11 mouse cellular contexts compared by ENCODE assay signal in the genomic region with DNA sequence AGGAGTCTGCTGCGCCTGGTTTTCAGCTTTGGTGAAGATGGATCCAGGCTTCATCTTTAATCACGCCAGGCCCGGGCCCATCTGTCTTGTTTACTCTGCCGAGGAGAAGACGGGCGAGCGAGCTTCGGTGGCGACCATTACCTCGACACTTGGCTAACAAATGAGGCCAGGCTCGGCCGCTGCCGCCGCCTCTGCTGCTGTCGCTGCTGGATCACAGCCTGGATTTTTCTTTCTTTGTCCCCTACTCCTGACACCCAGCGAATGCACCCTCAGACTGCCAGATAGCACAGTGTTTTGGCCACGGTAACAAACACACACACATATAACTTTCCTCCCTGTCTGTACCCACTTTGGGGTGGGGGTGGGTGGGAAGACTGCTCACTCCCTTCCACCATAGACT. TPM values are rescaled to one million over a fixed set of nuclear protein-coding genes. Genes with fewer than 3 reads are reported as not detected.
DNase-seq lines count a peak whose midpoint lies in the region; ATAC-seq lines count a peak whose summit lies in the region.
"Had no signal": no experiment of that assay in that cellular context is flagged by ENCODE, and none has a peak within 500 bp of the region (broad histone marks: within the 10 kb centered on the region; RNA-seq: fewer than 3 reads in every experiment).

No protein-coding gene starts in this region.

- 6% methylated on average over 17 of the region's 17 CpGs for WGBS in lung, embryonic 15.5 days
- 4% methylated on average over 17 of the region's 17 CpGs for WGBS in limb, embryonic 12.5 days
- 16% methylated on average over 17 of the region's 17 CpGs for WGBS in stomach, embryonic 15.5 days

- DNase-seq in embryo, embryonic 10 days (ENCODE audit: low spot score) = peak; percentile 75
- DNase-seq in embryo, embryonic 9.5 days (ENCODE audit: extremely low spot score) = no peak
- DNase-seq in lung, adult 18-20 months = no peak
- no peak for DNase-seq in right cerebral cortex, postnatal 14 days
- DNase-seq in testis, postnatal 14 days (ENCODE audit: low spot score) = no peak
- DNase-seq: adrenal gland, adult 8-10 months; cerebellum, adult 2 months had no signal

- no peak for ATAC-seq in lung, embryonic 15.5 days (ENCODE audit: borderline replicate concordance, extremely low read depth, low FRiP score, low TSS enrichment)
- ATAC-seq in limb, embryonic 12.5 days (ENCODE audit: insufficient number of reproducible peaks, insufficient read depth, low FRiP score, low TSS enrichment, low read depth) = no peak
- ATAC-seq in stomach, embryonic 15.5 days (ENCODE audit: insufficient read depth, low FRiP score, low read depth) = no peak

- peak overlapping the region; percentile 58 for H3K4me3 ChIP-seq in lung, embryonic 15.5 days
- H3K4me3 ChIP-seq in limb, embryonic 12.5 days (replicated peaks) = no peak overlapping the region; the same call in 1 of the 2 replicates
- H3K4me3 ChIP-seq in stomach, embryonic 15.5 days (replicated peaks) = peak overlapping the region; percentile 60

- peaks cover 16% of the 10 kb centered on the region; the same call in 1 of the 2 replicates for H3K4me1 ChIP-seq in lung, embryonic 15.5 days
- peaks cover 20% of the 10 kb centered on the region for H3K4me1 ChIP-seq in limb, embryonic 12.5 days (replicated peaks)
- H3K4me1 ChIP-seq in stomach, embryonic 15.5 days = peaks cover 10% of the 10 kb centered on the region; the same call in 1 of the 2 replicates

- no peaks in the 10 kb centered on the region for H3K36me3 ChIP-seq in lung, embryonic 15.5 days
- no peaks in the 10 kb centered on the region for H3K36me3 ChIP-seq in limb, embryonic 12.5 days
- no peaks in the 10 kb centered on the region for H3K36me3 ChIP-seq in stomach, embryonic 15.5 days

- peaks cover 60% of the 10 kb centered on the region for H3K27me3 ChIP-seq in lung, embryonic 15.5 days
- H3K27me3 ChIP-seq in limb, embryonic 12.5 days = peaks cover 97% of the 10 kb centered on the region
- H3K27me3 ChIP-seq in stomach, embryonic 15.5 days (replicated peaks) = peaks cover 7% of the 10 kb centered on the region; the same call in 1 of the 2 replicates

- peak overlapping the region; percentile 77 for H3K9ac ChIP-seq in lung, embryonic 15.5 days
- no peak overlapping the region for H3K9ac ChIP-seq in limb, embryonic 12.5 days (replicated peaks)
- peak overlapping the region; percentile 65 for H3K9ac ChIP-seq in stomach, embryonic 15.5 days

- no peaks in the 10 kb centered on the region for H3K9me3 ChIP-seq in lung, embryonic 15.5 days
- no peaks in the 10 kb centered on the region for H3K9me3 ChIP-seq in limb, embryonic 12.5 days
- no peaks in the 10 kb centered on the region for H3K9me3 ChIP-seq in stomach, embryonic 15.5 days

- peak overlapping the region; percentile 99 for H3K27ac ChIP-seq in lung, embryonic 15.5 days
- no peak overlapping the region for H3K27ac ChIP-seq in limb, embryonic 12.5 days
- H3K27ac ChIP-seq in stomach, embryonic 15.5 days = peak overlapping the region; percentile 97

- H3K4me2 ChIP-seq in lung, embryonic 15.5 days = peak overlapping the region; percentile 70
- peak overlapping the region; percentile 7; the same call in 1 of the 2 replicates for H3K4me2 ChIP-seq in limb, embryonic 12.5 days
- H3K4me2 ChIP-seq in stomach, embryonic 15.5 days = peak overlapping the region; percentile 62

RNA-seq across cellular contexts. Expression of a gene that starts 2.4 kb away (rescaled TPM):
- polyA plus RNA-seq in lung, embryonic 15.5 days (2015; fragmentation: Nextera tagmentation; extraction: Ambion mirVana) = 3.0 and 3.8 TPM in 2 replicates
- polyA plus RNA-seq in limb, embryonic 12.5 days (2016; fragmentation: Nextera tagmentation; extraction: Ambion mirVana) = 0.55 and 0.68 TPM in 2 replicates
- polyA plus RNA-seq in stomach, embryonic 15.5 days (2015; fragmentation: Nextera tagmentation; extraction: Ambion mirVana) = 2.5 and 2.7 TPM in 2 replicates
- polyA plus RNA-seq: midbrain, postnatal 0 days had no signal

RNA-seq across cellular contexts. Expression of a gene that starts 2.6 kb away (rescaled TPM):
- polyA plus RNA-seq in lung, embryonic 15.5 days (2015; fragmentation: Nextera tagmentation; extraction: Ambion mirVana) = 4.3 and 4.4 TPM in 2 replicates
- polyA plus RNA-seq in limb, embryonic 12.5 days (2016; fragmentation: Nextera tagmentation; extraction: Ambion mirVana) = 0.56 and 0.73 TPM in 2 replicates
- 3.4 and 3.6 TPM in 2 replicates for polyA plus RNA-seq in stomach, embryonic 15.5 days (2015; fragmentation: Nextera tagmentation; extraction: Ambion mirVana)
- polyA plus RNA-seq: midbrain, postnatal 0 days had no signal

RNA-seq across cellular contexts. Expression of a gene that starts 17.6 kb away (rescaled TPM):
- polyA plus RNA-seq in lung, embryonic 15.5 days (2015; fragmentation: Nextera tagmentation; extraction: Ambion mirVana) = 46.1 and 54.1 TPM in 2 replicates
- 0.83 and 2.1 TPM in 2 replicates for polyA plus RNA-seq in limb, embryonic 12.5 days (2016; fragmentation: Nextera tagmentation; extraction: Ambion mirVana)
- polyA plus RNA-seq in stomach, embryonic 15.5 days (2015; fragmentation: Nextera tagmentation; extraction: Ambion mirVana) = 17.6 and 17.9 TPM in 2 replicates
- polyA plus RNA-seq: midbrain, postnatal 0 days had no signal

RNA-seq across cellular contexts. Expression of a gene that starts 28.4 kb away (rescaled TPM):
- 15.2 and 16.9 TPM in 2 replicates for polyA plus RNA-seq in lung, embryonic 15.5 days (2015; fragmentation: Nextera tagmentation; extraction: Ambion mirVana)
- 1.0 and 1.1 TPM in 2 replicates for polyA plus RNA-seq in limb, embryonic 12.5 days (2016; fragmentation: Nextera tagmentation; extraction: Ambion mirVana)
- polyA plus RNA-seq in stomach, embryonic 15.5 days (2015; fragmentation: Nextera tagmentation; extraction: Ambion mirVana) = 7.5 and 10.7 TPM in 2 replicates
- polyA plus RNA-seq: midbrain, postnatal 0 days had no signal

RNA-seq across cellular contexts. Expression of a gene that starts 29.6 kb away (rescaled TPM):
- 36.9 and 39.2 TPM in 2 replicates for polyA plus RNA-seq in lung, embryonic 15.5 days (2015; fragmentation: Nextera tagmentation; extraction: Ambion mirVana)
- 5.1 and 6.0 TPM in 2 replicates for polyA plus RNA-seq in limb, embryonic 12.5 days (2016; fragmentation: Nextera tagmentation; extraction: Ambion mirVana)
- 20.3 and 21.0 TPM in 2 replicates for polyA plus RNA-seq in stomach, embryonic 15.5 days (2015; fragmentation: Nextera tagmentation; extraction: Ambion mirVana)
- polyA plus RNA-seq: midbrain, postnatal 0 days had no signal

Comparison
In these comparisons a context has a peak if more than half of its experiments do, and no peak if none do; other contexts are left out.
1. H3K4me2 ChIP-seq: peak in every context shown above with its lines; median percentile 70 in lung, embryonic 15.5 days; 62 in stomach, embryonic 15.5 days; 7 in limb, embryonic 12.5 days.